Mouse (Mus musculus) bone marrow, adult 2 months (tissue): ENCODE data around the gene Got2. TPM values are rescaled to one million over a fixed set of nuclear protein-coding genes. Genes with fewer than 3 reads are reported as not detected.

Experiments
- H3K27ac ChIP-seq: fragments of 200-500 bp; 2 replicates; pipeline ENCODE4 v1.5.1; 2012; ENCODE audit warnings: low read depth, mild to moderate bottlenecking, control low read depth, inconsistent platforms, low read length; ENCODE audit not compliant: control insufficient read depth, poor library complexity, insufficient read depth
- H3K4me1 ChIP-seq: fragments of 200-500 bp; 2 replicates; pipeline ENCODE4 v1.6.1; 2011; ENCODE audit warnings: low read length; ENCODE audit not compliant: control insufficient read depth, insufficient read depth
- H3K4me3 ChIP-seq: fragments of 200-500 bp; replicated peaks from 2 replicates; pipeline ENCODE3; 2011; ENCODE audit warnings: mild to moderate bottlenecking, low read depth, low read length, control low read depth; ENCODE audit not compliant: control insufficient read depth
- CTCF ChIP-seq: fragments of 200-500 bp; IDR thresholded peaks from 2 replicates; pipeline ENCODE4 v1.5.1; 2011; ENCODE audit warnings: low read length, control low read depth; ENCODE audit not compliant: control insufficient read depth, insufficient read depth
- POLR2A ChIP-seq: fragments of 200-500 bp; IDR thresholded peaks from 2 replicates; pipeline ENCODE4 v1.6.1; 2011; ENCODE audit warnings: low read depth, mild to moderate bottlenecking, control low read depth, low read length, borderline replicate concordance; ENCODE audit not compliant: control insufficient read depth
- WGBS: fragments of 180-500 bp; shearing (Covaris S2); methylation state at CpG from one replicate; pipeline ENCODE4 v1.1.7; 2018; 5-methylcytosine and 5-hydroxymethylcytosine counted together
- polyA plus RNA-seq: library from polyadenylated mRNA; stranded (reverse); fragments of >200 nt; gene quantifications from 2 replicates; pipeline ENCODE4 v1.2.4, GENCODE M21; 2011; ENCODE audit warnings: low replicate concordance; ENCODE audit not compliant: missing spikeins, insufficient read depth, insufficient read length

The Got2 gene
- polyA plus RNA-seq, 1 experiment: 43.1 TPM

DNA sequence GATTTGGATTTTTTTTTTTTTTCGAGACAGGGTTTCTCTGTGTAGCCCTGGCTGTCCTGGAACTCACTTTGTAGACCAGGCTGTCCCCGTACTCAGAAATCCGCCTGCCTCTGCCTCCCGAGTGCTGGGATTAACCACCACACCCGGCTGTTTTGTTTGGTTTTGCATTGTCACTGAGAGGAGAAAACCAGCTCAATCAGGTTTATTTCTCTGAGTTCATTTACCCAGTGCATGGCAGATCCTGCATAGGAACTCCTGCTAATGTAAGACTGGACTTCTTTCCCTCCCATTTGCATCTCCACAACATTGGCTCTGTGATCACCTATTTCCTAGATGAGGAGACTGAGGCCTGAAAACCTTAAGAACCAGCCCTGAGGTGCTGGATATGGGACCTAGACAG, 66.3 kb downstream of the Got2 start:
- H3K27ac ChIP-seq: no peak overlapping the region
- WGBS: 76% methylated on average over 5 of the region's 5 CpGs
- TF ChIP-seq CTCF (no peak), POLR2A (no peak)
- H3K4me3 ChIP-seq: no peak overlapping the region
- no peaks in the 10 kb centered on the region for H3K4me1 ChIP-seq

DNA sequence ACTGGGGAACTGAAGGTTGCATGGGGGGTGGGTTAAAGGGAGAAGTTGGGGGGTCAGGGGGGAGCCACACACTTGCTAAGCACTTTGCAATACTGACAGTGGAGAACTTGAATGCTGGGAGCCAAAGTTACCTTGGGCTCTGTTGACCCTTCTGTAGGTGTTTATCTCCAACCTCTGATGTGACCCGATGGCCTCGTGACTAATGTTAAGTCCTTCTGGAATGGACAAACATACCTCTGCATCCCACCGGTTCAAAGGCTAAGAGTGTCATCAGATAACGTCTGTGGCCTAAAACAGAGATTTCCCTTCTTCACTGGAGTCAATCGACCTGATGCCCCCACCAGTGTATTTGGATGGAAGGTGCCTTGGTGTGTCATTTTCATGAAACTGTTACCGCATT, 67.1 kb downstream of the Got2 start:
- 85% methylated on average over 6 of the region's 6 CpGs for WGBS
- no peak overlapping the region for H3K4me3 ChIP-seq
- no peak overlapping the region for H3K27ac ChIP-seq
- TF ChIP-seq POLR2A (no peak), CTCF (no peak)
- H3K4me1 ChIP-seq: no peaks in the 10 kb centered on the region

DNA sequence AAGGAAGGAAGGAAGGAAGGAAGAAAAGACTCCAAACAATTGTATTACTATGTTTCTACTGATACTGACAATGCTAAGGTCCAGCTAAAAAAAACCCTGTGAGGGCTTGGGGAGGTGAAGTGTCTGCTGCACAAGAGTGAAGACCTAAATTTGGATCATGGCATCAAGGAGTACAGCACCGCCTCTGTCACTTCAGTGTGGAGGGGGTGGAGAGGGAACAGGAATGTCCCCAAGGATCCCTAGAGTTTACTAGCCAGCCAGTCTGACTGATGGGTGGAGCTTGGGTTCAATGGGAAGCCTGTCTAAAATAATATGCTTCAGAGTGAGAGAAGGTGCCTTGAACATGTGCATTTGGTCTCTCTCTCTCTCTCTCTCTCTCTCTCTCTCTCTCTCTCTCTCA, 70.1 kb downstream of the Got2 start:
- Histone ChIP-seq H3K27ac (no peak overlapping the region), H3K4me1 (no peaks in the 10 kb centered on the region), H3K4me3 (no peak overlapping the region)
- WGBS: 73% methylated on average over 1 of the region's 1 CpGs
- TF ChIP-seq CTCF (no peak), POLR2A (no peak)

DNA sequence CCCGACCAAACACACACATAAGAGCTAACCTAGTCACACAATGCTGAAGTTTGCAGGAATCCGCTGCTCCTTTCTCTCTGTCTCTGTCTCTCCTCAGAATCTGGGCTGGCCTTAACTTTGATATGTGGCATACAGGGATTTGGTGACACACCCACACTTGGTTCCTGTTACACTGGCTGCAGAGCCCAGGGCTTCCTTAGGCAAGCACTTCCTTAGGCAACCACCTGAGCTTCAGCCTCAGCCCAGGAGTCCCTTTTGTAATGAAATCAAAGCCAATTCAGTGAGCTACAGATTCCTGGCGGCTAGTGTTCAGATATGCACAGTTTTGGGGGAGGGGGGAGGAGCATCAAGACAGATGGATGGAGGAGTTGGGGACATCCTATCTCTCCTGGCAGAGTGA, 70.8 kb downstream of the Got2 start:
- no peaks in the 10 kb centered on the region for H3K4me1 ChIP-seq
- H3K4me3 ChIP-seq: no peak overlapping the region
- WGBS: 77% methylated on average over 3 of the region's 3 CpGs
- TF ChIP-seq POLR2A (no peak), CTCF (no peak)
- H3K27ac ChIP-seq: no peak overlapping the region

DNA sequence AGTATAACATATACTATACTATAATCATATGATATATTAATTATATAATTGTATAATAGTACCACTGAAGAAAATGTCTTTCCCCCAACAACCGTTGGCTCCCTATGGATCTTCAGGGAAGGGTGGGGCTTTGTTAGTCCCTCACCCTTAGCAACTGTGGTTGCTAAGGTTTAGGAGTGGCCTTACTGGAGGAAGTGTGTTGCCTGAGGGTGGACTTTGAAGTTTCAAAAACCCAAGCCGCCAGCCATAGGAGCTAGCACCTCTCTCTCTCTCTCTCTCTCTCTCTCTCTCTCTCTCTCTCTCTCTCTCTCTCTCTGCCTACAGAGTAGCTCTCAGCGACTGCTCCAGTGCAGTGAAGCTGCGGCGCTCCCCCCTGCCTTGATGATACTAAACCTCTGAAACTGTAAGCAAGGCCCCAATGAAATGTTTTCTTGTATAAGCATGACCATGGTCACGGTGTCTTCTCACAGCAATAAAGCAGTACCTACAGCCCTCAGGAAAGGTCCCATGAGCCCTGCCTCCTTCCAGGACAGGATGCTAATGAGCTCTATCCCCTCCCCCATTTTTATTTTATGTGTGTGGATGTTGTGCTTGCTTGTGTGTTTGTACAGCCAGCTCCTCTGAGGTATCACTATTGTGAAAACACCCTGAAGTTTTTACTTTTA, 72.2 kb downstream of the Got2 start:
- Histone ChIP-seq H3K4me3 (no peak overlapping the region), H3K27ac (no peak overlapping the region), H3K4me1 (no peaks in the 10 kb centered on the region)
- 83% methylated on average over 6 of the region's 6 CpGs for WGBS
- TF ChIP-seq POLR2A (no peak), CTCF (no peak)

Other genes with a start within 250 kb of the Got2 start
- gene Ndrg4, start 211.6 kb downstream of the Got2 start, polyA plus RNA-seq: 1.0 and 3.5 TPM in 2 replicates
- gene Setd6, start 172.7 kb downstream of the Got2 start, polyA plus RNA-seq: 13.0 and 34.7 TPM in 2 replicates
- 26.7 and 56.3 TPM in 2 replicates for gene Cnot1, start 81.1 kb downstream of the Got2 start, polyA plus RNA-seq
- gene Sap18b, start 63.2 kb downstream of the Got2 start, polyA plus RNA-seq: 2.8 and 29.2 TPM in 2 replicates
- gene Slc38a7, start 35.0 kb downstream of the Got2 start, polyA plus RNA-seq: 1.9 and 3.0 TPM in 2 replicates